Mouse (Mus musculus) forebrain, postnatal 0 days (tissue): Measurements from ENCODE around the gene Gm17087. TPM values are rescaled to one million over a fixed set of nuclear protein-coding genes. Genes with fewer than 3 reads are reported as not detected.

Source experiments
- ATAC-seq: fragments of 200-750 bp; cut with Nextera tagmentation; 2 replicates; pipeline ENCODE4 v1.8.0; 2017; ENCODE audit warnings: mild to moderate bottlenecking, moderate library complexity
- DNase-seq: peaks from one replicate; pipeline ENCODE4 v3.0.0-alpha.2; 2015
- H3K27ac ChIP-seq: fragments of 300-500 bp; sonication (generic); 2 replicates; pipeline ENCODE4 v1.5.1; 2014; ENCODE audit warnings: low read depth, mild to moderate bottlenecking, antibody characterized with exemption, low read length, moderate library complexity, mixed read lengths
- H3K27me3 ChIP-seq: fragments of 300-500 bp; sonication (generic); 2 replicates; pipeline ENCODE4 v1.6.1; 2014; ENCODE audit warnings: mild to moderate bottlenecking, low read length, mixed read lengths; ENCODE audit not compliant: insufficient read depth
- H3K36me3 ChIP-seq: fragments of 300-500 bp; sonication (generic); 2 replicates; pipeline ENCODE4 v1.6.1; 2014; ENCODE audit warnings: mild to moderate bottlenecking, moderate library complexity; ENCODE audit not compliant: insufficient read depth
- H3K4me1 ChIP-seq: fragments of 300-500 bp; sonication (generic); 2 replicates; pipeline ENCODE4 v1.6.1; 2014; ENCODE audit warnings: antibody characterized with exemption; ENCODE audit not compliant: insufficient read depth
- H3K4me2 ChIP-seq: fragments of 300-500 bp; sonication (generic); 2 replicates; pipeline ENCODE4 v1.6.1; 2014; ENCODE audit warnings: low read depth, mild to moderate bottlenecking, moderate library complexity
- H3K4me3 ChIP-seq: fragments of 300-500 bp; sonication (generic); 2 replicates; pipeline ENCODE4 v1.5.1; 2014; ENCODE audit warnings: low read depth, low read length, mixed read lengths
- H3K9ac ChIP-seq: fragments of 300-500 bp; sonication (generic); 2 replicates; pipeline ENCODE4 v1.6.1; 2014; ENCODE audit warnings: mild to moderate bottlenecking
- H3K9me3 ChIP-seq: fragments of 300-500 bp; sonication (generic); 2 replicates; pipeline ENCODE4 v1.6.1; 2016; ENCODE audit warnings: low read length
- CTCF ChIP-seq: sonication (generic); IDR thresholded peaks from 2 replicates; pipeline ENCODE4 v1.5.1; 2016; ENCODE audit warnings: antibody characterized with exemption, control low read depth, low read depth
- WGBS: fragments of 180-500 bp; shearing (Covaris S2); extraction: QIAGEN DNeasy Blood & Tissue Kit; methylation state at CpG from one replicate; pipeline ENCODE4 v1.1.7; 2014; 5-methylcytosine and 5-hydroxymethylcytosine counted together
- polyA plus RNA-seq: library from polyadenylated mRNA; unstranded; fragments of >200 nt; fragmentation: Nextera tagmentation; extraction: Ambion mirVana; gene quantifications from 2 replicates; pipeline ENCODE4 v1.2.1, GENCODE M21; 2015
- total RNA-seq: library from RNA; depleted of rRNA; stranded (reverse); fragments of >200 nt; gene quantifications from 2 replicates; pipeline ENCODE4 v1.2.3, GENCODE M21; 2014

Gene Gm17087
- total and polyA plus RNA-seq, 2 experiments from 2014 or later: not detected

DNA sequence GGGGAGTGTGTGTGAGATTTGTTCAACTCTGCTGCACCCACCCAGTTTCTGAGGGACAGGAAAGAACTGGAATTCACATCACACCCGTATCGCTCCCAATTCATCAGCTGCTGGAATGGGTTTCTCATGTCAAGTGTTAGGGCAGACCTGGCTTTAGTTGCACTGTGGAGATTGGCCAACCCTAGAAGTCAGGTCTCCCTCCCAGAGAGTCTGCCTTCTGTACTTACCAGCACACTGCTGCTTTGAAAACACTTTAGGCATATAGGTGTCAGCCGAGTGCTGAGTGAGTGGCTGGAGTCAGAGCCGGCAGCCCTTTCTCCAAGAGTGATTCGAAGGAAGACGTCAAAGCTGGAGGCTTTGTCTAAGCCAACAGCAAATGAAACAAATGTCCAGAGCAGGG lies 10.5 kb downstream of the Gm17087 start:
- Histone ChIP-seq H3K4me3 (no peak overlapping the region), H3K27me3 (no peaks in the 10 kb centered on the region), H3K9me3 (no peaks in the 10 kb centered on the region), H3K4me2 (no peak overlapping the region), H3K4me1 (no peaks in the 10 kb centered on the region), H3K36me3 (no peaks in the 10 kb centered on the region), H3K27ac (no peak overlapping the region), H3K9ac (no peak overlapping the region)
- WGBS: 84% methylated on average over 6 of the region's 6 CpGs
- no peak for ATAC-seq
- no peak for TF ChIP-seq CTCF
- DNase-seq: no peak

DNA sequence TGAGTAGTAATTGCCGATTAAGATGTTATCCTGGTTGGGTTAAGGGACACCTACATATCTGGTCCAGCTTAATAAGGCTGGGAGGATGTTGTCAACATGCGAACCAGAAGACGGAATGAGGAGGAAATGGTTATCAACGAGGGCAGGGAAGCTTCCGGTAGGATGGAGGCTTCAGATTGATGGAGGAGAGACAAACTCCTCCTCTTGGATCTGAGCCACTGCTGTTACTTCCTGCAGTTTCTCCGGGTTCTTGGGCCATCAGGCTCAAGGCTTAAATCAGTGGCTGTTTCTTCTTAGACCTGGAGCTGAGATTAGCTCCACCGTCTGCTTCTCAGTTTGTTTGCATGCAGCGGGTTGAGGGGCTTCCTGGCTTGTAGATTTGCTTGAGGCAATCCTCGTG lies 11.0 kb downstream of the Gm17087 start:
- WGBS: 83% methylated on average over 9 of the region's 9 CpGs
- Histone ChIP-seq H3K27me3 (no peaks in the 10 kb centered on the region), H3K4me2 (no peak overlapping the region), H3K9ac (no peak overlapping the region), H3K27ac (no peak overlapping the region), H3K4me3 (no peak overlapping the region), H3K36me3 (no peaks in the 10 kb centered on the region), H3K9me3 (no peaks in the 10 kb centered on the region), H3K4me1 (no peaks in the 10 kb centered on the region)
- DNase-seq (no peak), ATAC-seq (no peak)
- no peak for TF ChIP-seq CTCF

DNA sequence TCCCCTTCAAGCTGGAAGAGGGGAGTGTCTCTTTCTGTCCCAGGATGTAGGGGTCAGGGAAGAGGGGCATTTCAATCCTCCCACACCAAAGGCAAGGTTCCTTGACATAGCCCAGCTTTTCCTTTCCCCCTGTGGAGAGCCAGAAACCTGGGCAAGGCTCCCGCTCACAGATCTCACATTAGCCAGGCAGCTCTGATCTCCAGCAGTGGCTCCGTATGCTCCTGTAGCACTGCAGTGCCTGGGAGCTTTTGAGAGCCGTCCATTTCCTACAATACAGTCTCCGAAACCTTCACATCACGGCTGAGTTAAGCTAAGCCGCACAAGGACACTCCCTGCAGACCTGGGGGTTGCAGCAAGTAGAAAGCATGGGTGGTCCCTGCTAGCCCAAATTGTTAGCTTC lies 12.5 kb downstream of the Gm17087 start:
- H3K9me3 ChIP-seq: no peaks in the 10 kb centered on the region
- no peak overlapping the region for H3K4me3 ChIP-seq
- 74% methylated on average over 6 of the region's 6 CpGs for WGBS
- H3K4me1 ChIP-seq: no peaks in the 10 kb centered on the region
- no peaks in the 10 kb centered on the region for H3K36me3 ChIP-seq
- H3K27me3 ChIP-seq: no peaks in the 10 kb centered on the region
- H3K27ac ChIP-seq: no peak overlapping the region
- DNase-seq: no peak
- no peak overlapping the region for H3K4me2 ChIP-seq
- no peak for TF ChIP-seq CTCF
- H3K9ac ChIP-seq: no peak overlapping the region
- ATAC-seq: no peak

DNA sequence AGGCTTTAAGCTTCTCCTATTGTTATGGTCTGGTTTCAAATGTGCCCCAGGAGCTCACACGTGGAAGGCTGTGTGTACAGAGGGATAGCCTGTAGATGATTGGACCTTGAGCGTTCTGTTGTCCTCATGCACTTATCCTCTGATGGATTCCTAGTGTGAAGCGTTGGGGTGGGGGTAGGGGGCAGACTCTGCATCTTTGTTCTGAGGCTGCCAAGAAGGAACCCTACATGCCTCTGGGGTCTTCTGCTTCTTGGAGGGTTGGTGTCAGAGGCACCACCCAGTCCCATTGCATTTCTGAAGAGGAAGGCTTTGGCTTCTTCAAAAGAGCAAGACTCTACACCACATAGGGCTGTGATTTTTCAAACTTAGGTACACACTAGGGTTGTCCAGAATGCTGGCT lies 13.1 kb downstream of the Gm17087 start:
- Histone ChIP-seq H3K4me2 (no peak overlapping the region), H3K4me3 (no peak overlapping the region), H3K4me1 (no peaks in the 10 kb centered on the region), H3K9ac (no peak overlapping the region), H3K27ac (no peak overlapping the region), H3K36me3 (no peaks in the 10 kb centered on the region), H3K27me3 (no peaks in the 10 kb centered on the region), H3K9me3 (no peaks in the 10 kb centered on the region)
- ATAC-seq: no peak
- no peak for TF ChIP-seq CTCF
- no peak for DNase-seq
- 76% methylated on average over 3 of the region's 3 CpGs for WGBS

DNA sequence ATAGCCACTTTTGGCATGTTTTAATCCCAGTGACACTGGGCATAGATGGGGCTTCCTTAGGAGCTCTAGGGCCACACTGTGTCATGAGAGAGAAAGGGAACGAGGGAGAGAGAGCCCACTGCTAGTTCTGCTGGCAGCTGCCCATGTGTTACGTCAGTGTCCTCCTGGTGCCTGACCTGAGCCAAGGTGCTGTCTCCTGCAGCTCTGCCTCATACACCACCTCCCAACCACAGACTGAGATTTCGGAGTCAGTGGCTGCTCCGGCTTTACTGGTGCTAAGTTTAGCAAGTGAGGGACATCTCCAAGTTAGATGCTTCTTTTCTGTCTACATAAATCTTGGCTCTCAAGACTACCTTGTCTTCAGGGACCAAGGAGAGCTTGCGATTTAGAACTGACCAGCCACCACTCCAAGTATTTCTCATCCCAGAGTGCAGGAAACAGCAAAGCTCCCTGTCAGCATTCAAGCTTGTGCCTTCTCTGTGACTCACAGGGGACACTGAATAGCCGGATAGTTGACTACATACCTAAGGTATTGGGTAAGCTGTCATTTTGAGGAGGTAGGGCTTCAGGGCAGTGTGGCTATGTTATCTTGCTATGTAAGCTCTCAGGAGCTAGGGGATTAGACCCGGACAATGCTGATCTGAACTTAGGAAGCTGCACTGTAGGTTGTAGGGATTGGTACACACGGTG lies 14.3 kb downstream of the Gm17087 start:
- 86% methylated on average over 8 of the region's 8 CpGs for WGBS
- DNase-seq: no peak
- ATAC-seq: no peak
- Histone ChIP-seq H3K9me3 (no peaks in the 10 kb centered on the region), H3K27me3 (no peaks in the 10 kb centered on the region), H3K4me2 (no peak overlapping the region), H3K4me1 (no peaks in the 10 kb centered on the region), H3K4me3 (no peak overlapping the region), H3K36me3 (no peaks in the 10 kb centered on the region), H3K27ac (no peak overlapping the region), H3K9ac (no peak overlapping the region)
- no peak for TF ChIP-seq CTCF

DNA sequence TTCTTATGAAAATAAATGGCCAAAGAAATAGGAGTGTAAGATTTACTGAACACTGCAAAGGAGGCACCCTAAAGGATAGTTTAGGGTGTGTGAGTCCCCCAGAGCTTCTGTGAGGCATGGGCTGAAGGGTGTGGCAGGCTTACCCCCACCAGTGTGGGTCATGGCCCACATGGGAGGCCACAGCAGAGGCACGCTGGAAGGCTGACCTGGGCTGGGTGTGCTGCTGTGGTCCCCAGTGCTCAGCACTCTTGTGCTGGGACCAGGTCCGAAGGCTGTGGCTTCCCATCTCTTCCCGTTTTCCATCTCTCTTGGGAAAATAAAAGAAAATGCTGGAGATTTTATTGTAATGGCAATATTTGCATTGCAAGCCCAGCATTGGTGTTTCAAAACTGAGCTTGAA lies 15.1 kb downstream of the Gm17087 start:
- WGBS: 79% methylated on average over 3 of the region's 3 CpGs
- Histone ChIP-seq H3K27me3 (no peaks in the 10 kb centered on the region), H3K4me3 (no peak overlapping the region), H3K4me1 (no peaks in the 10 kb centered on the region), H3K4me2 (no peak overlapping the region), H3K36me3 (no peaks in the 10 kb centered on the region), H3K27ac (no peak overlapping the region), H3K9ac (no peak overlapping the region), H3K9me3 (no peaks in the 10 kb centered on the region)
- ATAC-seq: no peak
- TF ChIP-seq CTCF: no peak
- no peak for DNase-seq

DNA sequence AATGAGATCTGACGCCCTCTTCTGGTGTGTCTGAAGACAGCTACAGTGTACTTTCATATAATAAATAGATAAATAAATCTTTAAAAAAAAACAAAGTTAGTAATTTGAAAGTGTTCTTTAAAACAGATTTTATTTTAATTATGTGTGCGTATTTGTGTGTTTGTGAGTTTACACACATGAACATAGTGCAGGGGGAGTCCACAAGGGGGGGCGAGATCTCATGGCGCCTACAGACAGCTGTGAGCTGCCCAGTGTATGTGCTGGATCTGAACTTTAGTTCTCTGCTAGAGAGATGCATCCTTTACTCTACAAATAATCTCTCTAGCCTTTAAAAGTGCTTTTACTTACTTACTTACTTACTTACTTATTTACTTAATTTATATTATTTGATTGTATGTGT lies 18.0 kb downstream of the Gm17087 start:
- Histone ChIP-seq H3K4me2 (no peak overlapping the region), H3K9ac (no peak overlapping the region), H3K4me3 (no peak overlapping the region), H3K36me3 (no peaks in the 10 kb centered on the region), H3K4me1 (no peaks in the 10 kb centered on the region), H3K27me3 (no peaks in the 10 kb centered on the region), H3K27ac (no peak overlapping the region), H3K9me3 (no peaks in the 10 kb centered on the region)
- ATAC-seq (no peak), DNase-seq (no peak)
- no peak for TF ChIP-seq CTCF
- 85% methylated on average over 4 of the region's 4 CpGs for WGBS

DNA sequence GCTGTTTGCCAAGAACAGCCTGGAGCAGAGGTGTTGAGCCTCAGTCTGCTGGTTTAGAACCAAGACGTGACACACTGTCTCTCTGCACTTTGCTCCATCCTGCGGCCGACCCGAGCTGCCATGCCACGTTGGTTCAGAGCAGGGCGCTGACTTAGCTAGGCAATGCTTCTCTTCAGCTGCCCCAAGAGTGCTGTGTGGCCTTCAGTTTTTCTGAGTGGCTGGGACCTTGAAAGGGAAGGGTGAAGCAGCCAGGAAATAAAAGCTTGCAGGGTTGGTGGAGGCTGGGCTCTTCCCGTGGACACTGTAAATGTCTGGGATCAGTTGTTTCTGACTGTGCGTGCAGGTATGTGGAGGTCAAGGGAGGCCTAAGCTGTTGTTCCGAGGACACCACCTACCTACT lies 20.4 kb downstream of the Gm17087 start:
- 89% methylated on average over 9 of the region's 9 CpGs for WGBS
- H3K4me1 ChIP-seq: no peaks in the 10 kb centered on the region
- DNase-seq: no peak

More for the DNA sequence above, 20.4 kb downstream of the Gm17087 start:
- Histone ChIP-seq H3K27ac (no peak overlapping the region), H3K4me3 (no peak overlapping the region), H3K9ac (no peak overlapping the region), H3K4me2 (no peak overlapping the region), H3K36me3 (no peaks in the 10 kb centered on the region), H3K27me3 (no peaks in the 10 kb centered on the region), H3K9me3 (no peaks in the 10 kb centered on the region)
- ATAC-seq: no peak
- TF ChIP-seq CTCF: no peak
